Mouse (Mus musculus): ENCODE data around the gene Clasp1. TPM values are rescaled to one million over a fixed set of nuclear protein-coding genes. Genes with fewer than 3 reads are reported as not detected.
A peak's percentile ranks its signal among the peaks of the same experiment; 100 is the strongest.

Clasp1 gene
- polyA plus RNA-seq, 1 experiment: 22.3 TPM

DNA sequence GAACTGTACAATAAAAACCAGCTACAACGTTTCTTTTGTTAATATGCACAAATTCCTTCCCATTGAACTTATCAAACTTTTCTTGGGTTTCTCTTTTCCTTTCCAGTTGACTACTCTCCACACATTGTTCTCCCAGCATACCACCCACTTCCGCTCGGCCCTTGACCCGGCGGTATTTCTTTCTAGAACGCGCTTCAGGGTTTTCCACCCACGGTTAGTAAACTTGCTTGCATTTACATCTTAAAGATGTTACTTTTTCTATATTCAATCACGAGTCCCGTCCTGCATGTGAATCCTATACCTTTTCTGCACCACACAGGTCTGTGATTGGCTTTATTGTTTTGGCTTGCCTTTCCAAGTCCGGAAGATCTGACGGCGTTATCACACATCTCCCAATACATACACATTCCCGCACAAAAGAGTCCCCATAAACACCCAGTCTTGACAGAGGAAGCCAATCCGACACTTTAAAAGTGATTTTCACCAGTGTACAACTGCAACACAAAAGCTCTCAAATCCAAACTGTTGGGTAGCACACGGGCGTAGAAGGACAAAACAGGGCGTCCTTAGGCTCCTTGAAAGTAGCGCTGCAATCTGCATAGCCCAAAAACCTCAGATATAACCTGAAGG is 616 bp upstream of the Clasp1 start:
- H3K4me1 ChIP-seq (ENCODE audit: control insufficient read depth, insufficient read depth, low read length): peaks cover 15% of the 10 kb centered on the region
- peak overlapping the region; percentile 78 for H3K4me3 ChIP-seq (ENCODE audit: insufficient read depth, low read length)
- H3K27ac ChIP-seq (ENCODE audit: insufficient read depth, low read depth, low read length): peak overlapping the region; percentile 81
- TF ChIP-seq CTCF (IDR thresholded peaks at IDR 0.05; ENCODE audit: low read depth, low read length): no peak
- no peak for TF ChIP-seq POLR2A (IDR thresholded peaks at IDR 0.05; ENCODE audit: borderline replicate concordance, low read depth, low read length)

GRCm38 (mm10) chr1:118389454-118390265 is 802 bp downstream of the Clasp1 start:
- peak overlapping the region; percentile 60 for H3K27ac ChIP-seq (ENCODE audit: insufficient read depth, low read depth, low read length)
- H3K4me3 ChIP-seq (ENCODE audit: insufficient read depth, low read length): peak overlapping the region; percentile 78
- no peak for TF ChIP-seq CTCF (IDR thresholded peaks at IDR 0.05; ENCODE audit: low read depth, low read length)
- TF ChIP-seq POLR2A (IDR thresholded peaks at IDR 0.05; ENCODE audit: borderline replicate concordance, low read depth, low read length): no peak; the same call in 1 of the 2 replicates
- peaks cover 15% of the 10 kb centered on the region for H3K4me1 ChIP-seq (ENCODE audit: control insufficient read depth, insufficient read depth, low read length)

DNA sequence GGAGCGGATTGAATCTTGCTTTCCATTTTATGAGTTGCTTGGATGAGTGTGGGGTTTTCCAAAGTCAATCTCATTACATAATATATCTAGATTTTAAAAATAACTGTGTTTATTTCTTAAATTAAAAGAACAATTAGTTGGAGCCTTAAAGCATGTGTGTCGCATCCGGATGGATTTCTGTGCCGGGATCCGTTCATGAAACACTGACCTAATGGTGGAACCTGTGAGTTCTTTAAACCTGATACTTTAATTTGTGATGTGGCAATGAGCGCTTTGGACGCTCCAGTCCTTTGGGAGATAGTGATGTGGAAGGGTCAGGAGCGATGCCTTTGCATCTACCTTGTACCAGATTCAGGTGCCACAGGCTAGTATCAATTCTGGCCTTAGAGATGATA is 1.4 kb downstream of the Clasp1 start:
- H3K4me3 ChIP-seq (ENCODE audit: insufficient read depth, low read length): peak overlapping the region; percentile 78
- peak overlapping the region; percentile 60 for H3K27ac ChIP-seq (ENCODE audit: insufficient read depth, low read depth, low read length)
- peaks cover 15% of the 10 kb centered on the region for H3K4me1 ChIP-seq (ENCODE audit: control insufficient read depth, insufficient read depth, low read length)
- no peak for TF ChIP-seq CTCF (IDR thresholded peaks at IDR 0.05; ENCODE audit: low read depth, low read length)
- TF ChIP-seq POLR2A (IDR thresholded peaks at IDR 0.05; ENCODE audit: borderline replicate concordance, low read depth, low read length): no peak

DNA sequence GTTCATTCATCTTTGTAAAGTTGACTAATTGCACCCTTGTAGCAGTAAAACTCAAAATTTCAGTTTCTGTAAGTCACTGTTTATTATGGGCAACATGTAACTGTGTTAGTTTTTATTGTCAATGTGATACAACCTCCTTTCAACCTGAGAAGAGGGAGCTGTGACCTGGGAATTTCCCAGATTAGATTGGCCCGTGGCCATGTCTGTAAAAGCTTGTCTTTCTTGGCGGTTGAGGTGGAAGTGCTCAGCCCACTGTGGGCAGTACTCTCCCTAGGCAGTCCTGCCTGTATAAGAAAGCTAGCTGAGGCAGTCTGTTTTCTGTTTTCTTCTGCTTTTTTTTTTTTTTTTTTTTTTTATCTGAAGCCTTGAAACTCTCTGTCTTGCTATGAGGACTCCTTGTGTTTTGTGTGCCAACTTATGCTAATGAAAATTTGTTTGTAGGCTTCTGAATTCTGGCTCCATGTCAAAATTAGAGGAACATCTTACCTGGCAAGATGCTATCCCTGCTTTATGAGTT is 2.1 kb downstream of the Clasp1 start:
- Histone ChIP-seq H3K4me1 (ENCODE audit: control insufficient read depth, insufficient read depth, low read length) (peaks cover 18% of the 10 kb centered on the region), H3K27ac (ENCODE audit: insufficient read depth, low read depth, low read length) (no peak overlapping the region), H3K4me3 (ENCODE audit: insufficient read depth, low read length) (no peak overlapping the region)
- TF ChIP-seq CTCF (IDR thresholded peaks at IDR 0.05; ENCODE audit: low read depth, low read length) (no peak), POLR2A (IDR thresholded peaks at IDR 0.05; ENCODE audit: borderline replicate concordance, low read depth, low read length) (no peak)

- peaks cover 21% of the 10 kb centered on the region for H3K4me1 ChIP-seq (ENCODE audit: control insufficient read depth, insufficient read depth, low read length)
- no peak for TF ChIP-seq POLR2A (IDR thresholded peaks at IDR 0.05; ENCODE audit: borderline replicate concordance, low read depth, low read length)
- TF ChIP-seq CTCF (IDR thresholded peaks at IDR 0.05; ENCODE audit: low read depth, low read length): no peak
- H3K27ac ChIP-seq (ENCODE audit: insufficient read depth, low read depth, low read length): no peak overlapping the region
- H3K4me3 ChIP-seq (ENCODE audit: insufficient read depth, low read length): no peak overlapping the region
These were observed 3.4 kb downstream of the Clasp1 start for GRCm38 (mm10) chr1:118392246-118392645.

GRCm38 (mm10) chr1:118393916-118394315 is 5.1 kb downstream of the Clasp1 start:
- no peak overlapping the region for H3K27ac ChIP-seq (ENCODE audit: insufficient read depth, low read depth, low read length)
- H3K4me1 ChIP-seq (ENCODE audit: control insufficient read depth, insufficient read depth, low read length): peaks cover 22% of the 10 kb centered on the region
- TF ChIP-seq POLR2A (IDR thresholded peaks at IDR 0.05; ENCODE audit: borderline replicate concordance, low read depth, low read length) (no peak), CTCF (IDR thresholded peaks at IDR 0.05; ENCODE audit: low read depth, low read length) (no peak)
- no peak overlapping the region for H3K4me3 ChIP-seq (ENCODE audit: insufficient read depth, low read length)

DNA sequence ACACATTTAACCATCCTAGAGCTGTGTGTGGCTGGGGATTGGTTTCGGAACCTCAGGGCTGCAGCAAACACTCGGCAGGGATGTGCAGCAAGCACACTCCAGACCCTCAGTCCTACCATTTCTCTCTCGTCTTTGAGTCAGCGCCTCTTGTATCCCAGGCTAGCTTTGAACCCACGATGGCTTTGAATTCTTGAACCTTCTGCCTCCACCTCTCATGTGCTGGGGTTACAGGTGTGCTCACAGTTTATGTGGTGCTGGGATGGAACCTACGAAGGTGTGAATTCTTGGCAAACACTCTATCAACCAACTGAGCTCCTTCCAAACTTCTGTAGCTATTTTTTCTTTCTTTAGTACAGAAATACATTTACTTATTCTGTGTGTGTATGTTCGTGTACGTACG is 9.0 kb downstream of the Clasp1 start:
- H3K27ac ChIP-seq (ENCODE audit: insufficient read depth, low read depth, low read length): no peak overlapping the region
- H3K4me3 ChIP-seq (ENCODE audit: insufficient read depth, low read length): no peak overlapping the region
- TF ChIP-seq POLR2A (IDR thresholded peaks at IDR 0.05; ENCODE audit: borderline replicate concordance, low read depth, low read length) (no peak), CTCF (IDR thresholded peaks at IDR 0.05; ENCODE audit: low read depth, low read length) (no peak)
- H3K4me1 ChIP-seq (ENCODE audit: control insufficient read depth, insufficient read depth, low read length): peaks cover 29% of the 10 kb centered on the region

DNA sequence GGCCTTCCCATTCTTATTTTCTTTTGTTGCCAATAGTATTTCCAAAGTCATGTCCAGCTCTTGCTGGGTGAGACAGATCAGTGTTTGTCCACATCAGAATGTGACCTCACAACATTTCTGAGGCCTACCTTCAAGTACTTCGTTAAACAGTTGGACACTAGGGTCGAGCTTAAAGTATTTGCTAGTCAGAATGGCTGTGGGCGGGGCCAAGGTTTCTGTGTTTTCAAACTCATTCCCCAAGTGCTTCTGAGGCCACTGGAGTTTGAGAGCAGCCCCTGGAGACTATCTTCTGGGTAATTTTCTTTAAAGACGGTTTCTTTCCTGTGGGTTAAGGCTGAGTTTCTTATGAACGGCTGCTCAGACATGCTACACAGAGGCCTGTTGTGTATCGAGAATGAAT is 9.7 kb downstream of the Clasp1 start:
- Histone ChIP-seq H3K27ac (ENCODE audit: insufficient read depth, low read depth, low read length) (no peak overlapping the region), H3K4me1 (ENCODE audit: control insufficient read depth, insufficient read depth, low read length) (peaks cover 29% of the 10 kb centered on the region), H3K4me3 (ENCODE audit: insufficient read depth, low read length) (no peak overlapping the region)
- no peak for TF ChIP-seq CTCF (IDR thresholded peaks at IDR 0.05; ENCODE audit: low read depth, low read length)
- TF ChIP-seq POLR2A (IDR thresholded peaks at IDR 0.05; ENCODE audit: borderline replicate concordance, low read depth, low read length): no peak

GRCm38 (mm10) chr1:118399625-118400310 is 10.9 kb downstream of the Clasp1 start:
- peaks cover 29% of the 10 kb centered on the region for H3K4me1 ChIP-seq (ENCODE audit: control insufficient read depth, insufficient read depth, low read length)

More at GRCm38 (mm10) chr1:118399625-118400310, 10.9 kb downstream of the Clasp1 start:
- TF ChIP-seq CTCF (IDR thresholded peaks at IDR 0.05; ENCODE audit: low read depth, low read length) (no peak), POLR2A (IDR thresholded peaks at IDR 0.05; ENCODE audit: borderline replicate concordance, low read depth, low read length) (no peak)
- no peak overlapping the region for H3K4me3 ChIP-seq (ENCODE audit: insufficient read depth, low read length)
- no peak overlapping the region for H3K27ac ChIP-seq (ENCODE audit: insufficient read depth, low read depth, low read length)
